Mouse (Mus musculus) liver, embryonic 14.5 days (tissue): ENCODE data around the gene Aagab.

ENCODE experiments used
- CTCF ChIP-seq: IDR thresholded peaks from 2 replicates; pipeline ENCODE4 v1.5.1; 2016; ENCODE audit warnings: antibody characterized with exemption, low read depth, control low read depth
- EP300 ChIP-seq: IDR thresholded peaks from 2 replicates; pipeline ENCODE4 v1.6.1; 2016; ENCODE audit warnings: antibody characterized with exemption, low read depth

- TF ChIP-seq EP300 (no peak), CTCF (no peak)
These were observed 72.2 kb downstream of the Aagab start for GRCm38 (mm10) chr9:63674613-63675012.
